Mouse (Mus musculus) stomach, embryonic 14.5 days (tissue): ENCODE results near the gene Gramd4. TPM values are rescaled to one million over a fixed set of nuclear protein-coding genes. Genes with fewer than 3 reads are reported as not detected.

Experiments used
- polyA plus RNA-seq: library from polyadenylated mRNA; unstranded; fragments of >200 nt; fragmentation: Nextera tagmentation; extraction: Ambion mirVana; gene quantifications from 2 replicates; pipeline ENCODE4 v1.2.1, GENCODE M21; 2014

The Gramd4 gene
- polyA plus RNA-seq, 1 experiment from 2014 or later = 7.2 TPM

Other genes starting within 250 kb of the Gramd4 start
- gene Cdpf1, start 246.0 kb upstream of the Gramd4 start, polyA plus RNA-seq = 27.1 TPM in 2 replicates
- gene Pkdrej, start 236.0 kb upstream of the Gramd4 start, polyA plus RNA-seq = 0.20 and 0.24 TPM in 2 replicates
- gene Ttc38, start 225.4 kb upstream of the Gramd4 start, polyA plus RNA-seq = 6.7 and 8.0 TPM in 2 replicates
- 24.6 and 24.9 TPM in 2 replicates for gene Gtse1, start 197.9 kb upstream of the Gramd4 start, polyA plus RNA-seq
- gene Trmu, start 178.4 kb upstream of the Gramd4 start, polyA plus RNA-seq = 38.6 and 41.9 TPM in 2 replicates
- 6.8 and 7.8 TPM in 2 replicates for gene Celsr1, start 23.9 kb upstream of the Gramd4 start, polyA plus RNA-seq
- gene Cerk, start 128.4 kb downstream of the Gramd4 start, polyA plus RNA-seq = 10.3 and 13.1 TPM in 2 replicates
- gene Tbc1d22a, start 156.8 kb downstream of the Gramd4 start, polyA plus RNA-seq = 9.3 and 9.7 TPM in 2 replicates